9 mouse cellular contexts compared by ENCODE assay signal in genomic region chr6:43395538-43395937, GRCm38 (mm10).
DNase-seq lines count a peak whose midpoint lies in the region; ATAC-seq and TF ChIP-seq lines count a peak whose summit lies in the region.
"Had no signal": no experiment of that assay in that cellular context is flagged by ENCODE, and none has a peak within 500 bp of the region (broad histone marks: within the 10 kb centered on the region; RNA-seq: fewer than 3 reads in every experiment).

No protein-coding gene starts in this region.

- no peak overlapping the region for H3K9ac ChIP-seq in heart, adult 2 months (ENCODE audit: low read depth, low read length)
- H3K9ac ChIP-seq in CH12.LX (ENCODE audit: insufficient read depth, low read depth): no peak overlapping the region
- H3K9ac ChIP-seq in intestine, embryonic 15.5 days: no peak overlapping the region
- H3K9ac ChIP-seq: lung, embryonic 15.5 days had no signal

- H3K27me3 ChIP-seq in heart, adult 2 months (ENCODE audit: control insufficient read depth, insufficient read depth, low read length): no peaks in the 10 kb centered on the region
- no peaks in the 10 kb centered on the region for H3K27me3 ChIP-seq in CH12.LX (replicated peaks)
- H3K27me3 ChIP-seq in intestine, embryonic 15.5 days (replicated peaks): no peaks in the 10 kb centered on the region
- H3K27me3 ChIP-seq: lung, embryonic 15.5 days had no signal

- no peak overlapping the region for H3K4me2 ChIP-seq in CH12.LX (ENCODE audit: insufficient read depth, low read depth, poor library complexity, severe bottlenecking)
- H3K4me2 ChIP-seq in intestine, embryonic 15.5 days (replicated peaks): no peak overlapping the region
- H3K4me2 ChIP-seq: lung, embryonic 15.5 days had no signal

- H3K79me2 ChIP-seq in heart, adult 2 months (replicated peaks; ENCODE audit: control insufficient read depth, insufficient read depth, low read length): no peaks in the 10 kb centered on the region
- H3K79me2 ChIP-seq in CH12.LX (replicated peaks; ENCODE audit: control insufficient read depth, extremely low read depth, insufficient read depth, poor library complexity, severe bottlenecking): no peaks in the 10 kb centered on the region

- TF ChIP-seq POLR2A in heart, adult 2 months (IDR thresholded peaks at IDR 0.05; ENCODE audit: insufficient read depth, low read depth, low read length): no peak
- no peak for TF ChIP-seq POLR2A in CH12.LX (IDR thresholded peaks at IDR 0.05; ENCODE audit: low read depth, low read length)

- dilution Hi-C loops in CH12.LX (cut with MboI; ENCODE audit: extremely low pct_ligation_motif_present, extremely low pct_unique_long_range_greater_than_20kb, low sequenced_read_pairs): no loop called here

- H3K36me3 ChIP-seq in heart, adult 2 months (ENCODE audit: control insufficient read depth, insufficient read depth, low read length): no peaks in the 10 kb centered on the region
- no peaks in the 10 kb centered on the region for H3K36me3 ChIP-seq in CH12.LX (replicated peaks in 1 of 2; ENCODE audit: control insufficient read depth in 1 of 2, insufficient read depth in 1 of 2, low read length in 1 of 2)
- H3K36me3 ChIP-seq in intestine, embryonic 15.5 days: no peaks in the 10 kb centered on the region
- H3K36me3 ChIP-seq: lung, embryonic 15.5 days had no signal

- peak; percentile 70 for TF ChIP-seq CTCF in heart, adult 2 months (IDR thresholded peaks at IDR 0.05)
- TF ChIP-seq CTCF in CH12.LX (conservative IDR thresholded peaks at IDR 0.05 in 1 of 2, IDR thresholded peaks at IDR 0.05 in 1 of 2; ENCODE audit: low read depth in 2 of 2, low read length in 2 of 2): peak in 1 of 2 experiments; percentile 31; a peak in 1 of 4 replicates

- in situ Hi-C loops in CH12.LX (cut with MboI; ENCODE audit: low pct_ligation_motif_present, low pct_unique_long_range_greater_than_20kb, low sequenced_read_pairs): no loop called here

- no peak overlapping the region for H3K4me3 ChIP-seq in heart, adult 2 months
- H3K4me3 ChIP-seq in CH12.LX (replicated peaks in 1 of 3; ENCODE audit: low read depth in 2 of 3, low read length in 2 of 3, poor library complexity in 1 of 3): no peak overlapping the region
- H3K4me3 ChIP-seq in intestine, embryonic 15.5 days (replicated peaks): no peak overlapping the region
- H3K4me3 ChIP-seq: lung, embryonic 15.5 days had no signal

- H3K9me3 ChIP-seq in CH12.LX (replicated peaks; ENCODE audit: low read length): no peaks in the 10 kb centered on the region
- no peaks in the 10 kb centered on the region for H3K9me3 ChIP-seq in intestine, embryonic 15.5 days
- H3K9me3 ChIP-seq: lung, embryonic 15.5 days had no signal

- intact Hi-C loops in heart, adult 2 months (cut with DNase I): loop anchor here (5.0 to 10.0 kb wide), 2 partner anchors 269 to 1632 kb away; partner anchors contain the start of gene Tpk1
- intact Hi-C loops in heart, postnatal 36 days (cut with DNase I): loop anchor here (2.0 to 5.0 kb wide), 2 partner anchors 29 to 1632 kb away; no protein-coding TSS in a partner anchor

- no peak overlapping the region for H3K27ac ChIP-seq in heart, adult 2 months
- H3K27ac ChIP-seq in CH12.LX (ENCODE audit: insufficient read depth, low read depth): no peak overlapping the region
- no peak overlapping the region for H3K27ac ChIP-seq in intestine, embryonic 15.5 days
- H3K27ac ChIP-seq: lung, embryonic 15.5 days had no signal

- peak in 1 of 2 experiments; percentile 10 for DNase-seq in heart, adult 2 months
- no peak for DNase-seq in heart, postnatal 36 days
- DNase-seq in CH12.LX (ENCODE audit: extremely low read depth): peak; percentile 6
- DNase-seq in cerebellum, postnatal 10 days: peak; percentile 70
- DNase-seq in left cerebral cortex, adult 11 months (ENCODE audit: low spot score): peak; percentile 29
- peak; percentile 8 for DNase-seq in right cerebral cortex, postnatal 25 days
- DNase-seq in urinary bladder, postnatal 4 days (ENCODE audit: low spot score in 2 of 2): no peak

- 66% methylated on average over 2 of the region's 2 CpGs for WGBS in heart, adult 2 months
- 72% methylated on average over 2 of the region's 2 CpGs for WGBS in intestine, embryonic 15.5 days

- TF ChIP-seq EP300 in heart, adult 2 months (IDR thresholded peaks at IDR 0.05; ENCODE audit: insufficient read depth, low read depth, low read length): no peak
- TF ChIP-seq EP300 in CH12.LX (IDR thresholded peaks at IDR 0.05; ENCODE audit: low read length): no peak

- no peak for ATAC-seq in intestine, embryonic 15.5 days

- no peaks in the 10 kb centered on the region for H3K4me1 ChIP-seq in heart, adult 2 months (ENCODE audit: control insufficient read depth, insufficient read depth, low read length)
- H3K4me1 ChIP-seq in CH12.LX (ENCODE audit: control insufficient read depth in 1 of 2, insufficient read depth in 2 of 2): no peaks in the 10 kb centered on the region; a peak in 1 of 4 replicates
- H3K4me1 ChIP-seq in intestine, embryonic 15.5 days (replicated peaks): no peaks in the 10 kb centered on the region
- H3K4me1 ChIP-seq: lung, embryonic 15.5 days had no signal

- peak; percentile 47 for TF ChIP-seq RAD21 in CH12.LX (IDR thresholded peaks at IDR 0.05; ENCODE audit: low read depth, low read length)

TF ChIP-seq in CH12.LX, 34 proteins besides CTCF, POLR2A, EP300 and RAD21:
- TF ChIP-seq ZNF384 (IDR thresholded peaks at IDR 0.05; ENCODE audit: low read depth, low read length): no peak
- no peak for TF ChIP-seq SIN3A (IDR thresholded peaks at IDR 0.05; ENCODE audit: low read length)
- no peak for TF ChIP-seq TCF12 (IDR thresholded peaks at IDR 0.05; ENCODE audit: low read depth, low read length)

Comparison
In these comparisons a context has a peak if more than half of its experiments do, and no peak if none do; other contexts are left out.
1. DNase-seq: peak in CH12.LX (single experiment), cerebellum, postnatal 10 days (2 of 2), left cerebral cortex, adult 11 months (single experiment) and right cerebral cortex, postnatal 25 days (single experiment); none in heart, postnatal 36 days (0 of 2) and urinary bladder, postnatal 4 days (0 of 2).